Mouse (Mus musculus) lung, embryonic 16.5 days (tissue): ENCODE results near the gene Gpx2. TPM values are rescaled to one million over a fixed set of nuclear protein-coding genes. Genes with fewer than 3 reads are reported as not detected.
"Not testable (repeated sequence)": the region's sequence is repeated elsewhere in the genome, so short reads cannot be mapped to it uniquely, and the experiment has no call there.

ENCODE experiments used
- ATAC-seq: fragments of 200-750 bp; cut with Nextera tagmentation; 2 replicates; pipeline ENCODE4 v1.8.0; 2017; ENCODE audit warnings: low read depth, mild to moderate bottlenecking, moderate library complexity
- H3K27ac ChIP-seq: fragments of 300-500 bp; sonication (generic); 2 replicates; pipeline ENCODE4 v1.5.1; 2014; ENCODE audit warnings: mild to moderate bottlenecking, control low read depth, low read length
- H3K27me3 ChIP-seq: fragments of 300-500 bp; sonication (generic); 2 replicates; pipeline ENCODE4 v1.6.1; 2014; ENCODE audit warnings: low read depth, low read length, mixed read lengths; ENCODE audit not compliant: control insufficient read depth, insufficient read depth
- H3K36me3 ChIP-seq: fragments of 300-500 bp; sonication (generic); 2 replicates; pipeline ENCODE4 v1.6.1; 2014; ENCODE audit warnings: low read length; ENCODE audit not compliant: control insufficient read depth, insufficient read depth
- H3K4me1 ChIP-seq: fragments of 300-500 bp; sonication (generic); replicated peaks from 2 replicates; pipeline ENCODE4 v1.6.1; 2014; ENCODE audit warnings: low read length, mixed read lengths; ENCODE audit not compliant: control insufficient read depth, insufficient read depth
- H3K4me2 ChIP-seq: fragments of 300-500 bp; sonication (generic); 2 replicates; pipeline ENCODE4 v1.6.1; 2014; ENCODE audit warnings: low read depth, low read length, control low read depth
- H3K4me3 ChIP-seq: fragments of 300-500 bp; sonication (generic); 2 replicates; pipeline ENCODE4 v1.5.1; 2014; ENCODE audit warnings: mild to moderate bottlenecking, low read length, control low read depth
- H3K9ac ChIP-seq: fragments of 300-500 bp; sonication (generic); 2 replicates; pipeline ENCODE4 v1.6.1; 2014; ENCODE audit warnings: low read length, control low read depth
- H3K9me3 ChIP-seq: fragments of 300-500 bp; sonication (generic); 2 replicates; pipeline ENCODE4 v1.6.1; 2016; ENCODE audit warnings: low read length; ENCODE audit not compliant: control insufficient read depth
- WGBS: fragments of 180-500 bp; shearing (Covaris S2); extraction: QIAGEN DNeasy Blood & Tissue Kit; methylation state at CpG from one replicate; pipeline ENCODE4 v1.1.7; 2014; 5-methylcytosine and 5-hydroxymethylcytosine counted together
- polyA plus RNA-seq: library from polyadenylated mRNA; unstranded; fragments of >200 nt; fragmentation: Nextera tagmentation; extraction: Ambion mirVana; gene quantifications from 2 replicates; pipeline ENCODE4 v1.2.1, GENCODE M21; 2015

The Gpx2 gene
- polyA plus RNA-seq, 1 experiment from 2014 or later = 11.5 TPM

- H3K4me1 ChIP-seq = peaks cover 12% of the 10 kb centered on the region
- H3K4me3 ChIP-seq, ATAC-seq, H3K27me3 ChIP-seq, H3K27ac ChIP-seq, H3K9ac ChIP-seq, H3K9me3 ChIP-seq, H3K36me3 ChIP-seq, H3K4me2 ChIP-seq: not testable (repeated sequence)
- 43% methylated on average over 14 of the region's 14 CpGs for WGBS
Measured at GRCm38 (mm10) chr12:76792540-76792939, 2.8 kb downstream of the Gpx2 start.

DNA sequence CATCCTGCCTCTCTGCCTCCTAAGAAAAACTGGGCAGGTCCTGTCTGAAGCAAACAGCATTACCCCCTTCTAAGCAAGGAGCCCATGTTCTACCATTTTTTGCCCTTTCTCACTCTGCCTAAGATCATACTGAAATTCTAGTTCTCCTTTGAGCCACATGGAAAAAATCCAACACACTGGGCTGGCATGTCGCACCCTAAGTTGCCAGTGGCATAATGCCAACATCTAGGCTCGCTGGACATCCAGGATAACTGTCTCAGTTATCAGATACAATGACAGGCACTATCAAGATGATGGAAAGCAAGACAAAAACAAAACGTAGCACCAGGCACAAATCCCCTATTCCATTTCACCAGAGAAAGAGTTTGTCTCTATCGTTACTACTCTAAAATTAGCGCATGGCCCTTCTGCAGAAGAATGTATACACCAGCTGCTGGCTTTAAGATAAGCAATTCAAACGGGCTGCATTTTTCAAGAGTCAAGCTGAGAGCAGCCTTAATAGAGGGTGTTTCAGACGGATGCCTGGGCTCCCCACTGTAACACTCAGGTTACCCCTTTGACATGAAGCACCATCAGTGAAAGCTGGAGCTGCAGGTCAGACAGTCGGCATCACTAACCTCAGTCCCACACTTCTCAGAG lies 4.8 kb downstream of the Gpx2 start:
- no peak overlapping the region; the same call in 1 of the 2 replicates for H3K4me2 ChIP-seq

DNA sequence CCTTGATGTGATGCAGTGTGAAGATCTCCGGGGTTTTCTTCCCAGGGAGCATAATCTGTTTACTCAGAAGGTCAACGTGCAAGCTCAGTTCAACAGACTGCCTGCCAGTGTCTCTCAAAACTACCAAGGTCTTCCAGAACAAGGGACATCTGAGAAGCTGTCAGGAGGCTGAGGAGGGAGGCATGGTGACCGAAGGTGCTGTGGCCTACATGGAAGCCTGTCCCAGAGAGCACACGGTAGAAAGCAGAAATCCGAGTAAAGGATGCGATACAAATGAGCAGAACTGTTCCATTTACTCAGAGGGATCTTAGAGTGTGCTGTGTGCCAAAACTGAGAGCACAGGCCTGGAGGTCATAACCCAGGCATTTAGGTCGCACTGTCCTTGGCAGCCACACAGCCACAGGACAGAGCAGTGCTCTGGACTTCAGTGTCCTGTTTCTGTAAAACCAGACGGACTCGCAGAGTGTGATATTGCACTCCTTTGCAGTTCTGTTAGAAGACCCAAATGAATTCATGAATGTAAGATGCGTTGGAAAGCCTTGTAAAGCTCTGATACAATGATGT lies 11.2 kb downstream of the Gpx2 start:
- Histone ChIP-seq H3K27ac (no peak overlapping the region), H3K4me3 (no peak overlapping the region), H3K4me1 (no peaks in the 10 kb centered on the region), H3K9ac (no peak overlapping the region), H3K36me3 (no peaks in the 10 kb centered on the region), H3K9me3 (no peaks in the 10 kb centered on the region), H3K4me2 (no peak overlapping the region), H3K27me3 (no peaks in the 10 kb centered on the region)
- no peak for ATAC-seq
- WGBS = 52% methylated on average over 10 of the region's 10 CpGs

More for the DNA sequence above, 4.8 kb downstream of the Gpx2 start:
- no peak overlapping the region for H3K4me3 ChIP-seq
- peak; percentile 69 for ATAC-seq
- no peaks in the 10 kb centered on the region for H3K36me3 ChIP-seq
- H3K9me3 ChIP-seq = no peaks in the 10 kb centered on the region
- peak overlapping the region; percentile 4; the same call in 1 of the 2 replicates for H3K27ac ChIP-seq
- no peak overlapping the region for H3K9ac ChIP-seq
- 4% methylated on average over 8 of the region's 8 CpGs for WGBS
- H3K27me3 ChIP-seq = no peaks in the 10 kb centered on the region
- H3K4me1 ChIP-seq = peaks cover 12% of the 10 kb centered on the region

DNA sequence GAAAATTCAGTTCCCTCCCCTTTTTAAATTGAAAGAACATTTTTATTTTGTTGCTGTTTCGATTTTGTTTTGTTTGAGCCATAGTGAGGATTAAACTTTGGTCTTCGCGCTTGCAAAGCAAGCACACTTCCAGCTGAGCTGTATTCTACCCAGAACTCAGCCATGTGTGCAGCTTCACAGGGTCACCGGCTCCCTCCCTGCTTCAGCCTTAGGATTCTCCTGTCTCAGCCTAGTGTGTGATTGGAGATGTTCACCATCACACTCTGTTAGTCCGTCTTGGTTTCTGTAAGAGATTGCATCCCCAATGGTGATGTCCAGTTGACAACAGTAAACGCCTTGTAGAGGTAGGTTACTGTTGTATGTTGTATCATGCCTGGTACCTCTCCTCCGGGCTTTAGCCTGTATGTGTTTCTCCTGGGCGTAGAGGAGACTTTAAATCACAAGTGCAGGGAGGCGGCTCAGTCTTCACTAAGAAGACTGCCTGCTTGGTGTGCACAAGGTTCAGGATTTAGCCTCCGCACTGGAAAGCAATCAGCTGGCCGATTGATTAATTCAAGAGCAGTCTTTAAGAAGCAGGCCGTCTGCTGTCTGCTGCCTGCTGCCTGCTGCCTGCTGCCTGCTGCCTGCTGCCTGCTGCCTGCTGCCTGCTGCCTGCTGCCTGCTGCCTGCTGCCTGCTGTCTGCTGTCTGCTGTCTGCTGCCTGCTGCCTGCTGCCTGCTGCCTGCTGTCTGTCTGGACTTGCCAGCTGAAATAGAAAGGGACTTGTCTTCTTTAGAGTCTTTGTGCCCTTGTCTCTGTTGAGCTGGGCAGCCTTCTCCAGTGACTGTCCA lies 14.5 kb downstream of the Gpx2 start:
- ATAC-seq = no peak
- peaks cover 4% of the 10 kb centered on the region; the same call in 1 of the 2 replicates for H3K36me3 ChIP-seq
- no peaks in the 10 kb centered on the region for H3K9me3 ChIP-seq
- H3K4me2 ChIP-seq = no peak overlapping the region
- WGBS = 75% methylated on average over 12 of the region's 12 CpGs
- no peak overlapping the region for H3K9ac ChIP-seq
- H3K4me1 ChIP-seq = no peaks in the 10 kb centered on the region
- H3K4me3 ChIP-seq = no peak overlapping the region
- H3K27ac ChIP-seq = no peak overlapping the region
- no peaks in the 10 kb centered on the region for H3K27me3 ChIP-seq

- H3K27ac ChIP-seq = no peak overlapping the region
- no peaks in the 10 kb centered on the region for H3K4me1 ChIP-seq
- no peak overlapping the region for H3K4me2 ChIP-seq
- ATAC-seq = no peak
- no peaks in the 10 kb centered on the region for H3K27me3 ChIP-seq
- 85% methylated on average over 5 of the region's 5 CpGs for WGBS
- H3K36me3 ChIP-seq = peaks cover 4% of the 10 kb centered on the region; the same call in 1 of the 2 replicates
- H3K4me3 ChIP-seq = no peak overlapping the region
- H3K9me3 ChIP-seq = no peaks in the 10 kb centered on the region
- H3K9ac ChIP-seq = no peak overlapping the region
Measured at GRCm38 (mm10) chr12:76779951-76780350, 15.4 kb downstream of the Gpx2 start.

GRCm38 (mm10) chr12:76778305-76779083 lies 16.9 kb downstream of the Gpx2 start:
- no peaks in the 10 kb centered on the region for H3K27me3 ChIP-seq
- no peak for ATAC-seq
- no peak overlapping the region for H3K4me3 ChIP-seq
- H3K27ac ChIP-seq = no peak overlapping the region
- no peak overlapping the region for H3K4me2 ChIP-seq
- no peak overlapping the region for H3K9ac ChIP-seq
- 78% methylated on average over 10 of the region's 10 CpGs for WGBS
- peaks cover 4% of the 10 kb centered on the region; the same call in 1 of the 2 replicates for H3K36me3 ChIP-seq
- H3K9me3 ChIP-seq = no peaks in the 10 kb centered on the region
- no peaks in the 10 kb centered on the region for H3K4me1 ChIP-seq

DNA sequence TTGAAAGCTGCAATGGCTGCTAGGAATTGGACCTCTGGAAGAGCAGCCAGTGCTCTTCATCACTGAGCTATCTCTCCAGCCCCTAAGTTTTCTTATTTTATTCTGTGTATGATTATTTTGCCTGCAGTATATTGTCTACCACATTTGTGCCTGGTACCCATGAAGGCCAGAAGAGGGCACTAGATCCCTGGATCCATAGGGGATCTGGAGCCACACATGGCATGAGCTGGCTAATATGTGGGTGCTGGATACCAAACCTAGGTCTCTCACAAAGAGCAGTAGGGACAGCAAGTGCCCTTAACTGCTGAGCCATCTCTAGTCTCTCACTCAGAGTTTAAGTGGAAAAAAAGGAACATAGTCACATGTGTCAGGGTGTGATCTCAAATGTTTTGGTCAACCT lies 17.5 kb downstream of the Gpx2 start:
- ATAC-seq = no peak

GRCm38 (mm10) chr12:76776898-76777297 lies 18.5 kb downstream of the Gpx2 start:
- Histone ChIP-seq H3K9ac (no peak overlapping the region), H3K36me3 (peaks cover 4% of the 10 kb centered on the region; the same call in 1 of the 2 replicates), H3K4me1 (no peaks in the 10 kb centered on the region), H3K27me3 (no peaks in the 10 kb centered on the region), H3K4me2 (no peak overlapping the region), H3K9me3 (no peaks in the 10 kb centered on the region), H3K27ac (no peak overlapping the region), H3K4me3 (no peak overlapping the region)
- 56% methylated on average over 5 of the region's 5 CpGs for WGBS
- ATAC-seq = no peak

More for the DNA sequence above, 17.5 kb downstream of the Gpx2 start:
- H3K9ac ChIP-seq = no peak overlapping the region
- no peaks in the 10 kb centered on the region for H3K4me1 ChIP-seq
- H3K36me3 ChIP-seq = peaks cover 4% of the 10 kb centered on the region; the same call in 1 of the 2 replicates
- no peaks in the 10 kb centered on the region for H3K27me3 ChIP-seq
- H3K27ac ChIP-seq = no peak overlapping the region
- no peak overlapping the region for H3K4me2 ChIP-seq
- no peak overlapping the region for H3K4me3 ChIP-seq
- no peaks in the 10 kb centered on the region for H3K9me3 ChIP-seq
